Mouse (Mus musculus): ENCODE measurements around the gene Ythdf1. TPM values are rescaled to one million over a fixed set of nuclear protein-coding genes. Genes with fewer than 3 reads are reported as not detected.

The Ythdf1 gene
- not detected in 2 replicates for polyA plus RNA-seq (2012; ENCODE audit: insufficient read depth, insufficient read length, low replicate concordance, missing spikeins)

DNA sequence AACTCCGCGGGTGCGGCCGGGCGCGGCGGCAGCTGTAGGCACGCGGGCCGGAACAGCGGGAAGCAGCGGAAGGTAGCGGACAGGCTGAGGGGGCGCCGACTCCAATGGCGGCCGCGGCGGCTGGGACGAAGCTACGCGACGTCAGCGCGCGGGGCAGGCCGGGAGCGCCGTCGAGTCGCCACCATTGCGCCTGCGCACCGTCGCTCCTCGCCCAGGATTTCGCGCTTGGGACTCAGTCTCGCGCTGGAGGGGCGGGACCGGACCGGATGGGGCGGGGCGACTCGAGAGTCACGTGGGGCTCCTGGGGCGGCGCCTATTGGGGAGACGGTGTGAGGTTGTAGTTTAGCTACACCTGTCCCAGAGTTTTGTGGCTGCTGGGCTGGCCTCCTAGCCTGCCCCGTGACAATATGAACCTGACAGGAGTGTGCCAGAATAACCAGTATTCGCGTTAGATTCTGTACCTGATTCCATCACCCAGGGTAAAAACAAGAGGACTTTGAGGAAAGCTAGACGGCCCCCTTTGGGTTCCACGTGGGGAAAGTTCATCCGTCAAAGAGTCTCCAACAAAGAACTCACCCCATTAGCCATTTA, at the start of gene Ythdf1:
TSS of gene Ythdf1 (minus strand) at position 140 of the 591 bp plus-strand sequence.
- Histone ChIP-seq H3K4me1 (ENCODE audit: control insufficient read depth, insufficient read depth, low read length) (no peaks in the 10 kb centered on the region), H3K4me3 (ENCODE audit: insufficient read depth, low read depth, low read length) (peak within 1 kb of the TSS; percentile 83), H3K27ac (ENCODE audit: insufficient read depth, low read depth, low read length) (no peak within 1 kb of the TSS)
- TF ChIP-seq CTCF (IDR thresholded peaks at IDR 0.05; ENCODE audit: insufficient read depth, low read depth, low read length): no peak
- peak; percentile 78 for TF ChIP-seq POLR2A (IDR thresholded peaks at IDR 0.05; ENCODE audit: insufficient read depth, low read depth, low read length)
- under 1% methylated on average over 51 of the region's 56 CpGs for WGBS

- no peak for TF ChIP-seq CTCF (IDR thresholded peaks at IDR 0.05; ENCODE audit: insufficient read depth, low read depth, low read length)
- peak; percentile 69; the same call in 1 of the 2 replicates for TF ChIP-seq POLR2A (IDR thresholded peaks at IDR 0.05; ENCODE audit: insufficient read depth, low read depth, low read length)
- Histone ChIP-seq H3K27ac (ENCODE audit: insufficient read depth, low read depth, low read length) (peak within 1 kb of the TSS; percentile 81), H3K4me1 (ENCODE audit: control insufficient read depth, insufficient read depth, low read length) (peaks cover 6% of the 10 kb centered on the region), H3K4me3 (ENCODE audit: insufficient read depth, low read depth, low read length) (peak within 1 kb of the TSS; percentile 86)
- under 1% methylated on average over 57 of the region's 57 CpGs for WGBS
Observed at GRCm38 (mm10) chr2:180967010-180967763, 46.4 kb upstream of the Ythdf1 start, which contains the start of gene Arfgap1. Gene Arfgap1 (plus strand): TSS chr2:180967225.

GRCm38 (mm10) chr2:180966092-180966882, 45.5 kb upstream of the Ythdf1 start:
- H3K27ac ChIP-seq (ENCODE audit: insufficient read depth, low read depth, low read length): peak overlapping the region; percentile 81
- 8% methylated on average over 14 of the region's 14 CpGs for WGBS
- peak overlapping the region; percentile 86 for H3K4me3 ChIP-seq (ENCODE audit: insufficient read depth, low read depth, low read length)
- TF ChIP-seq POLR2A (IDR thresholded peaks at IDR 0.05; ENCODE audit: insufficient read depth, low read depth, low read length) (no peak), CTCF (IDR thresholded peaks at IDR 0.05; ENCODE audit: insufficient read depth, low read depth, low read length) (no peak)
- peaks cover 6% of the 10 kb centered on the region for H3K4me1 ChIP-seq (ENCODE audit: control insufficient read depth, insufficient read depth, low read length)

- Histone ChIP-seq H3K4me3 (ENCODE audit: insufficient read depth, low read depth, low read length) (no peak overlapping the region), H3K27ac (ENCODE audit: insufficient read depth, low read depth, low read length) (no peak overlapping the region), H3K4me1 (ENCODE audit: control insufficient read depth, insufficient read depth, low read length) (peaks cover 5% of the 10 kb centered on the region)
- TF ChIP-seq POLR2A (IDR thresholded peaks at IDR 0.05; ENCODE audit: insufficient read depth, low read depth, low read length): no peak
- TF ChIP-seq CTCF (IDR thresholded peaks at IDR 0.05; ENCODE audit: insufficient read depth, low read depth, low read length): peak; percentile 90
- under 1% methylated on average over 5 of the region's 5 CpGs for WGBS
Observed at GRCm38 (mm10) chr2:180963956-180964355, 43.2 kb upstream of the Ythdf1 start.

GRCm38 (mm10) chr2:180962616-180963308, 42.0 kb upstream of the Ythdf1 start:
- Histone ChIP-seq H3K27ac (ENCODE audit: insufficient read depth, low read depth, low read length) (no peak overlapping the region), H3K4me3 (ENCODE audit: insufficient read depth, low read depth, low read length) (no peak overlapping the region), H3K4me1 (ENCODE audit: control insufficient read depth, insufficient read depth, low read length) (no peaks in the 10 kb centered on the region)
- TF ChIP-seq POLR2A (IDR thresholded peaks at IDR 0.05; ENCODE audit: insufficient read depth, low read depth, low read length) (no peak), CTCF (IDR thresholded peaks at IDR 0.05; ENCODE audit: insufficient read depth, low read depth, low read length) (no peak)
- WGBS: 86% methylated on average over 2 of the region's 2 CpGs

DNA sequence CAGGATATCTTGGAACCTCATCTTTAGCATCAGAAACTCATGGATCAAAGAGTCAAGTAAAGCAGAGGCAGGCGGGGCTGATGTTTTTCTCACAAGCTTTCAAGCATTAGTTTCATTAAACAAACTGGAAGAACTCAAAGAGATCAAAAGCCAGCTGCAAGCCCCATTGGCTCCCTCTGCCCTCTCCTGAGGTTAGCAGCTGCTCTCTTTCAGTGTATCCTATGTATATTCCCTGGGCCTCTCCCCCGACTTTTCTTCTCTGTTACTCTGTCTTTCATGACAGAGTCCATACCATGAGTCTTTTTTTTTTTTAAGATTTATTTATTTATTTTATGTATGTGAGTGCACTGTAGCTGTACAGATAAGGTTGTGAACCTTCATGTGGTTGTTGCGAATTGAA, 39.4 kb upstream of the Ythdf1 start:
- TF ChIP-seq POLR2A (IDR thresholded peaks at IDR 0.05; ENCODE audit: insufficient read depth, low read depth, low read length) (no peak), CTCF (IDR thresholded peaks at IDR 0.05; ENCODE audit: insufficient read depth, low read depth, low read length) (no peak)
- Histone ChIP-seq H3K27ac (ENCODE audit: insufficient read depth, low read depth, low read length) (no peak overlapping the region), H3K4me3 (ENCODE audit: insufficient read depth, low read depth, low read length) (no peak overlapping the region), H3K4me1 (ENCODE audit: control insufficient read depth, insufficient read depth, low read length) (no peaks in the 10 kb centered on the region)
- WGBS: 85% methylated on average over 3 of the region's 3 CpGs

GRCm38 (mm10) chr2:180959605-180960004, 38.9 kb upstream of the Ythdf1 start:
- TF ChIP-seq CTCF (IDR thresholded peaks at IDR 0.05; ENCODE audit: insufficient read depth, low read depth, low read length) (no peak), POLR2A (IDR thresholded peaks at IDR 0.05; ENCODE audit: insufficient read depth, low read depth, low read length) (no peak)
- Histone ChIP-seq H3K27ac (ENCODE audit: insufficient read depth, low read depth, low read length) (no peak overlapping the region), H3K4me3 (ENCODE audit: insufficient read depth, low read depth, low read length) (no peak overlapping the region), H3K4me1 (ENCODE audit: control insufficient read depth, insufficient read depth, low read length) (peaks cover 3% of the 10 kb centered on the region; the same call in 1 of the 2 replicates)
- 81% methylated on average over 7 of the region's 7 CpGs for WGBS

All from olfactory bulb, adult 2 months (tissue).